Mouse (Mus musculus) E14TG2a.4 (cell line): ENCODE results near the gene Slc5a10.

ENCODE experiments used
- CTCF ChIP-seq: conservative IDR thresholded peaks from 2 replicates; pipeline ENCODE4 v1.5.1; 2014; ENCODE audit warnings: low read length
- NANOG ChIP-seq: IDR thresholded peaks from 2 replicates; pipeline ENCODE4 v1.6.1; 2014; ENCODE audit warnings: borderline replicate concordance, low read length, mixed read lengths
- POU5F1 ChIP-seq: IDR thresholded peaks from 2 replicates; pipeline ENCODE4 v1.6.1; 2014; ENCODE audit warnings: low read length, borderline replicate concordance

- TF ChIP-seq CTCF (no peak), NANOG (no peak), POU5F1 (no peak)
Measured at GRCm38 (mm10) chr11:61708928-61709327, 11.7 kb downstream of the Slc5a10 start.
